Mouse (Mus musculus) lung, postnatal 14 days (tissue): ENCODE data around the gene Nod1.
A peak's percentile ranks its signal among the peaks of the same experiment; 100 is the strongest.

Experiments used
- DNase-seq: peaks from one replicate; pipeline ENCODE4 v3.0.0; 2021

Gene Nod1

GRCm38 (mm10) chr6:54934930-54935329 is 37.5 kb downstream of the Nod1 start:
- no peak for DNase-seq

- DNase-seq: no peak
These were observed 38.1 kb downstream of the Nod1 start for GRCm38 (mm10) chr6:54934313-54934712.

DNA sequence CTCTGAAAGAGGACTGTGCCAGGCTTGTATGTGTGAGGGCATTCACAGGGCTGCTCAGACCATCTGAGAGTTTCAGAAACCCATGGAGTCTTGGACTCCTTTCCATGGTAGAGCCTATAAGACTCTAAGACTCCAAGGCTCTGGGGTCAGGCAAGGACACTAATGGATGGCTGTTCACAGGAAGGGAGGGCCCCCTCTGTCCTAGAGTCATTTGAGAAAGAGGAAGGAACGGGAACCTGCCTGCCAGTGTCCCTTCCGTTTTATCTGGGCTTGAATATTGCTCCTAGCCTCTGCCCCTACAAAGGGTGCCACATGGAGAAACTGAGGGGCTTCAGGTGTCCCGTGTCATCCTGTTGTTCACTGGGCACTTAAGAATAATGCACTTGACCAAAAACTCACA is 38.5 kb downstream of the Nod1 start:
- peak; percentile 42 for DNase-seq

DNA sequence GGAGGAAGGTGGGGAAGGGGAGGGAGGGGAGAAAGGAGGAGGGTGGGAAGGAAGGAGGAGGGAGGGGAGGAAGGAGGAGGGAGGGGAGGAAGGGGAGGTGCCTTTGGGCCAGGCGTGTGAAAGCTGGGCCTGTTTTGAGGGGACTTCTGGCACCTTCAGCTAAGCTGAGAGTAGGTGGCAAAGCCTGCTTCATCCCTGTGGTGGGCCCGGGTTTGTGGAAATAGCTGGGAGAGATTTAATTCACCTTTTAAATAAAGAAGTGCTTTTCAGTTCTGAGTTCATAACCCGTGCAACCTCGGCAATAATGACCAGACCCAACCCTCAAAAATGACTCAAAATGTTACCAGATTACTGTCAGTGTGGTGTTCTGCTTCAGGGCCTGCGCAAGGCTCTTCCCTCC is 39.2 kb downstream of the Nod1 start:
- DNase-seq: no peak

- no peak for DNase-seq
These were observed 39.9 kb downstream of the Nod1 start for GRCm38 (mm10) chr6:54932526-54932925.

DNA sequence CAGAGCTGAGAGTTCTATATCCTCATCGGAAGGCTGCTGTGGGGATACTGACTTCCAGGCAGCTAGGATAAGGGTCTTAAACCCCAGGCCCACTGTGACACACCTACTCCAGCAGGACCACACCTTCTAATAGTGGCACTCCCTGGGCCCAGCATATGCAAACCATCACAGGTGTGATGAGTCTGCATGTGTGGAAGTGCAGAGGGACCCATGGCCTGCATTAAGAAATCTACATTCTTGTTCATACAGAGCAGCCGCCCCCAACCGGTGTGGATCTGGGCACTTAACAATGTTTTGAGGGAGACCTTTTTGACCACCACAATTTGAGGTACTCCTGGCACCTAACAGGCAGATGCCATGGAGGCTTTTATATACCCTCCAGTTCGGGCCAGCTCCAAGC is 40.8 kb downstream of the Nod1 start:
- DNase-seq: no peak

DNA sequence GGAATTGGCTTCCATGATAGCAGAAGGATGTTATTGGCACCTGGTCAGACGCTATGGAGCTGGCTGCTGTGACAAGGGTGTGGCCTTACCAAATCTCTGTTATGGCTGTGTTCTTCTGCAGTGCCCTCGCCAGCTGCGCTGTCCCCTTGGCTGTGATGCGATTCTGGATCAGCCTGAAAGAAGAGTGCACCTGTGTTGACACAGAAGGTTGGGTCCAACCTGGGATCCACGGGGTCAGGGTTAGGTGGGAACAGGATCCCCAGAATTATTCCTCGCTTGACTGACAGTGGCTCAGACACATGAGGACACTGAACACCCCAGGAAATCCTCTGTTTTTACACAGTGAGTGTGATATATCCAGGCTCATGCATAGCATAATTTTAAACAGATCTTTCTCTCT is 44.5 kb downstream of the Nod1 start:
- DNase-seq: no peak

DNA sequence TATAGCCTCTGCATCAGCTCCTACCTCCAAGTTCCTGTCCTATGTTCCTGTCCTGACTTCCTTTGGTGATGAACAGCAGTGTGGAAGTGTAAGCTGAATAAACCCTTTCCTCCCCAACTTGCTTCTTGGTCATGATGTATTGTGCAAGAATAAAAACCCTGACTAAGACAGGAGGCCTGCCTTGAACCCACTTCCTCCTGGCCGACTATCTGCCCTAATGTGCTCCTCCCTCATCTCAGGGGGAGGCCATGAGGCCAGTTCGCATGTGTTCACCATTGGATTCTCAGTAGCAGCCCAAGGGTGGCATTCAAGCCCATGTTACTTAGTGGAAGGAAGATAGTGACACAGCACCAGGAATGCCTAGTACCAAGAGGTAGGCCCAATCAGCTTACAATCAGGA is 45.5 kb downstream of the Nod1 start:
- DNase-seq: no peak

DNA sequence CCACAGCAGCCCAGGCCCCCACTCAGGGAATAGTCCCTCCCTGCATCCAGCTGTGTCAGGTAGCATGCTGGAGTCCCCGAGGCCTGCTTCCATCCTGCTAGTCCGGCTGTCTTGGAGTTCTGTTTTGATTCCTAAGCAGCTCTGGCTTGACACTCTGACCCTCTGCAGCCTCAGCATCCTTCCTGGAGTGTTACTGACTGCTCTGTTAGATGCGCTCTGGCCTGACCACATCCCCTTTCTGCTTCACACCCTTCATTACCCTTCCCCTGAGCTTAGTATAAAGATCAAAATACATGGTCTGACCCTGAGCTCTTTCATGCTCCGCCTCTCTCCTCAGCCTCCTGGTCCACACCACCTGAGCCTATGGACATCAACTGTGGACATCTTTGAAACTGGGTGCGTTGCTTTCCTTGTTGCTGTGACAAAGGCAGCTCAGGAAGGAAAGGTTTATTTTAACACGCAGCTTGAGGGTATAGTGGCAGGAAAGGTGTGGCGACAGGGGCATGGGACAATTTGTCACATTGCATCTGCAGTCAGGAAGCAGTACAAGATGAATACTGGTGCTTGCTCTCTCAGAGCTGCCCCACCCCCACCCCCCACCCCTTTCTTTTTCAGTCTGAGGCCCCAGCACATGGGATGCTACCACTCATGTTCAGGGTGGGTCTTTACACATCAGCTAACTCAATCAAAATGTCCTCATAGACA is 46.5 kb downstream of the Nod1 start:
- DNase-seq: no peak

DNA sequence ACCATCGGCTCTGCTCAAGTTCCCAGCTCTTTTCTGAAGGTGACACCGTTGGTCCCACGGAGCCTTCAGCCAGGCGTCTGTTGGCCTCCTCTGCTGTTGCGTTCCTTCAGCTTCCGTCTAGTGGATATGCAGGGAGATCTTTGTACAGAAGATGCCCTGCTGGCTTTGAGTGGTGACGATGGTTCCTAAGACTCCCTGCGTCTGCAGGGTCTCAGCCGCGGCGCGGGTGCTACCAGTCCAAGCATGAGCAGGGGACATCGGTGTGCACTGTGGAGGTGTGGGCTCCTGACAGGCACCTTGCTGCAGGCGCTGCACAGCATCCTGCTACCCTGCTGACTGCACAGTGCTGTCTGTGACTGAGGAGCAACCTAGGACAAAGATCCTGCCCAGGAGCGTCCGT is 47.9 kb downstream of the Nod1 start:
- DNase-seq: no peak

DNA sequence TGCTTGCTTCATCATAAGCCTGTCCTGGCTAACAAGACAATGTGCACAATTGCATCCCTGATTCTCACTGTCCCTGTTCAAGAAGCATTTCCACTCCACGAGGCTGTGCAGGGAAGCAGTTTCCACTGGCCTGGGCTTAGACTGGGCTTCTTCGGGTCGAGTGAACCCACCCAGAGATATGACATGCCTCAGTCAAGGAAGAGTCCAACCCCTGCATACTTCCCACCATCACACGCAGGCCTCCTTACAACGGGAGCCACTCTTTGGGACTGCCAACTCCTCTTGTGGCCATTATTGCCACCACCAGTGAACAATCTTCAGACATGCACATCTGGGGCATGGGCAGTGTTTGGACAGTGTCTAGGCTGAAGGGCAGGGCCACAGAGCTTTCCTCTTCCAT is 53.9 kb downstream of the Nod1 start:
- DNase-seq: no peak

GRCm38 (mm10) chr6:54917523-54917922 is 54.9 kb downstream of the Nod1 start:
- DNase-seq: peak; percentile 81

DNA sequence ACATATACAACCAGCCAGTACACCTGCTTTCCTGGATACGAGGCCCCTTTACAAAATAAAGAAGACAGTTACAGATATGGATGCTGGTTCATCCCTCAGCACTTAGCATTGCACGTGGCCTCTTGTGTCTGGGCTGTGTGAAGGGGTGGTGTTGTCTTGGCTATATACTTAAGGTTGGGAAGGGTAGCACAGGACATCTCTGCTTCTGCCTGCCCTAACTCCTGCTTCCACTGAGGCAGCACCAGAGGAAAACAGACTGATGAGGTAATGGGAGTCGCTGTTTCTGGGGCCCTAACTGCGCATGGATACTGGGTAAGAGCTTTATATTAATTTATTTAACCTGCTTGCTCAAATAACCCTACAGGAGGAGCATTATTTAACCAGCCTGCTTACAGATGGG is 55.5 kb downstream of the Nod1 start:
- DNase-seq: no peak

GRCm38 (mm10) chr6:54916163-54916562 is 56.2 kb downstream of the Nod1 start:
- DNase-seq: no peak

DNA sequence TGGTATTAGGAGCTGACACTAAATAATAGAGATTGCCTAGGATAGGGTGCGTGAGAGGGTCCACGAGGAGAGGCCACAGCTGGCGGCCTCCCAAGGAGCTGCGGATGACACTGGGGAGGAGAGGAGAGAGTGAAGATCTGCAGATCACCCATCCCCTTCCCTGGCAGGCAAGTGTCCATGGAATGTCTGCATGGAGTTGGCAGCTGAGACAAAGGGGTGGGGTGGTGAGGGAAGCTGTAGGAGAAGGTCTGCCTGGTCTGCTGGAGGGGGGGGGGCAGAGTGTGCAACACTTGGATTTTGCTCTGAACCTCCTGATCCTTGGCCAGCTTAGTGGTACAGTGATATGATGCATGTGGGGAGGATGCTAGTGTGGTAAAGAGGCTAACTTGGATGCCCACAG is 57.4 kb downstream of the Nod1 start:
- no peak for DNase-seq

GRCm38 (mm10) chr6:54906053-54907040 is 66.1 kb downstream of the Nod1 start:
- DNase-seq: no peak

DNA sequence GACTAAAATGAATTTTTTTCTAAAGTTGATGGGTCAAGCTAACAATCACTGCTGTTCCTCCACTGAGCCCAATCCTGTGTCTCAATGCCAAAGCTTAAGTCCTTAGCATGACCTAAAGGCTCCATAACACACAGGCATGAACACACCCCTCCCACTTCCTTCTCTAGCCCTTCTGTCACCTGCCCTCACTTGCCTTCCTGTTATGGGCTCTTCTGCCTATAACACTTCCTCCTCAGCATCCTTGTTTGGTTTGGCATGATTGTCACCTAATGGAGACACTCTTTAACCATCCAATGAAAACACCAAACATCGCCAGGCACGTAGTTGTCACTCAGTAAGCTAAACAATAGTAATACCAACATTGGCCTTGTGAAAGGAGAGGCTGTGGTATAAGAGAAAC is 69.9 kb downstream of the Nod1 start:
- no peak for DNase-seq

- DNase-seq: no peak
These were observed 72.2 kb downstream of the Nod1 start for GRCm38 (mm10) chr6:54900256-54900655.

DNA sequence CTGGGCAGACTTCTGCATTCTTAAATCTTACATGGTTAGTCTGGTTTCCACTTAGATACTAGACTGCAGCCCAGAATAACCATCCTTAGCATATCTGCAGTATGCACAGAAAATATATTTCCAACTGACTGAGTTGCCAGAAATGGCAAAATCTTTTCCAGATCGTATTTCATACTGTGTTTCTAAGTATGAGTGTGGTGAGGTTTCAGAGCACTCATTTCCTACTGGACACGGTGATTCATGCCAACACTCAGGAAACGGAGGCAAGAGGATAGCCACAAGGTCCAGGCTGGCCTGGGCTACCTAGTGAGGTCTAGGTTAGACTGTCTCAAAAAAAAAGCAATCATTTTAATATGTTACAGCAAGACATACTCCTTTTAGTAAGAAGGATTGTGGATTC is 81.0 kb downstream of the Nod1 start:
- DNase-seq: no peak

- no peak for DNase-seq
These were observed 82.2 kb downstream of the Nod1 start for GRCm38 (mm10) chr6:54890221-54890620.

DNA sequence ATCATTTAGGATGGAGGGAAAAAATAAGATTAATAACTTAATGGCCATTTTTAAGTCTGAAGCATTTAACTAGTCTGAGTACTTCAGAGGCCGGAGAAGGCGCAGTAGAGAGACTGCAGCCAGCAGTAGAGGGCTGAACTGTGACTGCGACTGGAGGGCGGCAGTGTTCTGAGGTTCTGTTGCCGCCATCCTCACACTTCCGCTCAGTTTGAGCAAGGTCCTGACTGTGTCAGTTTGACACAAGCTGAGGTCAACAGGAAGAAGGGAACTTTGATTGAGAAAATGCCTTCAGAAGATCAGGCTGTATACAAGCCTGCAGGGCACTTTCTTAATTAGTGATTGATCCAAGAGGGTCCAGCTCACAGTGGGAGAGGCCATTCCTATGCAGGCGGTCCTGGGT is 86.2 kb downstream of the Nod1 start:
- no peak for DNase-seq

- DNase-seq: no peak
These were observed 89.0 kb downstream of the Nod1 start for GRCm38 (mm10) chr6:54883424-54883823.

GRCm38 (mm10) chr6:54880086-54880485 is 92.3 kb downstream of the Nod1 start:
- no peak for DNase-seq

GRCm38 (mm10) chr6:54878546-54878945 is 93.9 kb downstream of the Nod1 start:
- DNase-seq: no peak
